Comparison of ENCODE assay signal across 20 mouse cellular contexts in the genomic region with DNA sequence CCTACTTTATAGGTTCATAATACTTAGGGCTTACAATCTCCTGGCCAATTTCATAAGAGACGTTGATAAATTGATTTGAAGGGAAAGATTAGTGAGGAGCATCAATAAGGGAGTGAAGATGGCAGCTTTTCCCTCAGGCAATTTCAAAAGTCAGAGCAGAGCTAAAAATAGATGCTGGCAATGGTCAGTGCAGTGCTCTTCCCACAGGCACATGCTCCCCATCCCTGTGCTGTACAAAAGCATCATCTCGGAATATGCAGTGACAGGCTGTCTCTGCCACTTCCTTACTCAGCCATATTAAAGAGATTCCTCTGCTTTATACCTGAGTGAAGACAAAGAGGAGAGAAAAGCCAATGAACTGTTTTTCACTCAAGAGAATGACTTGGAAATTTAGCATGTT. TPM values are rescaled to one million over a fixed set of nuclear protein-coding genes. Genes with fewer than 3 reads are reported as not detected.
A peak's percentile ranks its signal among the peaks of the same experiment; 100 is the strongest.
DNase-seq lines count a peak whose midpoint lies in the region; ATAC-seq lines count a peak whose summit lies in the region.
"Had no signal": no experiment of that assay in that cellular context is flagged by ENCODE, and none has a peak within 500 bp of the region (broad histone marks: within the 10 kb centered on the region; RNA-seq: fewer than 3 reads in every experiment).

No protein-coding gene starts in this region.

- no peaks in the 10 kb centered on the region for H3K27me3 ChIP-seq in hindbrain, embryonic 13.5 days
- no peaks in the 10 kb centered on the region for H3K27me3 ChIP-seq in hindbrain, embryonic 12.5 days
- H3K27me3 ChIP-seq in hindbrain, embryonic 15.5 days, result no peaks in the 10 kb centered on the region
- H3K27me3 ChIP-seq: forebrain, embryonic 13.5 days; heart, embryonic 12.5 days; liver, embryonic 15.5 days; neural tube, embryonic 13.5 days had no signal

- DNase-seq in cerebellum, adult 8-10 months, result peak; percentile 50
- DNase-seq in ovary, adult 18-20 months (ENCODE audit: low spot score), result no peak
- DNase-seq in kidney, adult 11 months, result no peak
- no peak for DNase-seq in left cerebral cortex, postnatal 14 days (ENCODE audit: low spot score in 2 of 2)
- DNase-seq: adrenal gland, postnatal 36 days; kidney, postnatal 25 days; layer of hippocampus, adult 9-11 months; right cerebral cortex, postnatal 4 days; thymus, postnatal 36 days had no signal

- 69% methylated on average over 2 of the region's 2 CpGs for WGBS in hindbrain, embryonic 13.5 days
- 72% methylated on average over 2 of the region's 2 CpGs for WGBS in hindbrain, embryonic 12.5 days
- 69% methylated on average over 2 of the region's 2 CpGs for whole genome bisulfite sequencing in hindbrain, embryonic 15.5 days

- H3K9ac ChIP-seq in hindbrain, embryonic 13.5 days, result no peak overlapping the region
- H3K9ac ChIP-seq in hindbrain, embryonic 12.5 days, result no peak overlapping the region
- H3K9ac ChIP-seq in hindbrain, embryonic 15.5 days, result no peak overlapping the region
- H3K9ac ChIP-seq: forebrain, embryonic 13.5 days; heart, embryonic 12.5 days; liver, embryonic 15.5 days; neural tube, embryonic 13.5 days had no signal

- no peak overlapping the region for H3K27ac ChIP-seq in hindbrain, embryonic 13.5 days
- H3K27ac ChIP-seq in hindbrain, embryonic 12.5 days, result no peak overlapping the region
- H3K27ac ChIP-seq in hindbrain, embryonic 15.5 days (replicated peaks), result 0 out of 2 replicates have a peak overlapping the region, but pooled peaks have one; percentile 11
- H3K27ac ChIP-seq: forebrain, embryonic 13.5 days; liver, embryonic 15.5 days; neural tube, embryonic 13.5 days had no signal

- H3K9me3 ChIP-seq in hindbrain, embryonic 13.5 days, result no peaks in the 10 kb centered on the region
- no peaks in the 10 kb centered on the region for H3K9me3 ChIP-seq in hindbrain, embryonic 12.5 days (replicated peaks)
- H3K9me3 ChIP-seq in hindbrain, embryonic 15.5 days, result no peaks in the 10 kb centered on the region
- H3K9me3 ChIP-seq: forebrain, embryonic 13.5 days; heart, embryonic 12.5 days; liver, embryonic 15.5 days; neural tube, embryonic 13.5 days had no signal

- H3K4me2 ChIP-seq in hindbrain, embryonic 13.5 days, result no peak overlapping the region
- H3K4me2 ChIP-seq in hindbrain, embryonic 12.5 days (replicated peaks), result no peak overlapping the region
- H3K4me2 ChIP-seq in hindbrain, embryonic 15.5 days, result no peak overlapping the region
- H3K4me2 ChIP-seq: forebrain, embryonic 13.5 days; heart, embryonic 12.5 days; liver, embryonic 15.5 days; neural tube, embryonic 13.5 days had no signal

- peak; percentile 66; the same call in 1 of the 2 replicates for ATAC-seq in hindbrain, embryonic 13.5 days (ENCODE audit: low FRiP score)
- ATAC-seq in hindbrain, embryonic 12.5 days (ENCODE audit: low FRiP score), result no peak; the same call in 1 of the 2 replicates
- ATAC-seq in hindbrain, embryonic 15.5 days (ENCODE audit: low FRiP score, low read depth), result peak; percentile 61; the same call in 1 of the 2 replicates
- ATAC-seq: forebrain, embryonic 13.5 days; intestine, postnatal 0 days; lung, postnatal 0 days had no signal

- intact Hi-C loops in left cerebral cortex, postnatal 14 days (cut with DNase I), result no loop called here

- no peaks in the 10 kb centered on the region for H3K4me1 ChIP-seq in hindbrain, embryonic 13.5 days (replicated peaks)
- H3K4me1 ChIP-seq in hindbrain, embryonic 12.5 days, result no peaks in the 10 kb centered on the region
- H3K4me1 ChIP-seq in hindbrain, embryonic 15.5 days (replicated peaks), result 0 out of 2 replicates have a peak, but pooled peaks cover 3% of the 10 kb centered on the region
- H3K4me1 ChIP-seq: forebrain, embryonic 13.5 days; heart, embryonic 12.5 days; liver, embryonic 15.5 days; neural tube, embryonic 13.5 days had no signal

- H3K36me3 ChIP-seq in hindbrain, embryonic 13.5 days, result no peaks in the 10 kb centered on the region
- H3K36me3 ChIP-seq in hindbrain, embryonic 12.5 days, result no peaks in the 10 kb centered on the region
- H3K36me3 ChIP-seq in hindbrain, embryonic 15.5 days, result no peaks in the 10 kb centered on the region
- H3K36me3 ChIP-seq: heart, embryonic 12.5 days; liver, embryonic 15.5 days; neural tube, embryonic 13.5 days had no signal

- no peak overlapping the region for H3K4me3 ChIP-seq in hindbrain, embryonic 13.5 days
- H3K4me3 ChIP-seq in hindbrain, embryonic 12.5 days, result no peak overlapping the region
- H3K4me3 ChIP-seq in hindbrain, embryonic 15.5 days, result no peak overlapping the region
- H3K4me3 ChIP-seq: forebrain, embryonic 13.5 days; heart, embryonic 12.5 days; liver, embryonic 15.5 days; neural tube, embryonic 13.5 days had no signal

RNA-seq across cellular contexts. Expression of gene Plcxd3, which starts 36.0 kb away (rescaled TPM):
- polyA plus RNA-seq in hindbrain, embryonic 13.5 days (2015; fragmentation: Nextera tagmentation; extraction: Ambion mirVana), result 55.1 and 64.3 TPM in 2 replicates
- polyA plus RNA-seq in hindbrain, embryonic 12.5 days (2016; fragmentation: Nextera tagmentation; extraction: Ambion mirVana), result 26.2 and 26.4 TPM in 2 replicates
- polyA plus RNA-seq in hindbrain, embryonic 15.5 days (2015; fragmentation: Nextera tagmentation; extraction: Ambion mirVana), result 82.5 and 88.7 TPM in 2 replicates
- total RNA-seq in left cerebral cortex, postnatal 14 days (2021), result 10 to 100 TPM; 30.8 to 36.1 TPM
- total RNA-seq: megakaryocyte progenitor cell, adult 5-6 weeks had no signal
- polyA plus RNA-seq: testis, adult 2 months had no signal
